Mouse (Mus musculus) sigmoid colon, adult 10 weeks (tissue): Measurements from ENCODE around the gene Shisa9. TPM values are rescaled to one million over a fixed set of nuclear protein-coding genes. Genes with fewer than 3 reads are reported as not detected.

Source experiments
- polyA plus RNA-seq: library from polyadenylated mRNA; stranded (reverse); fragments of 350-450 nt; fragmentation: Illumina TruSeq; extraction: RNeasy Lipid Tissue Mini Kit (QIAGEN cat#74804); gene quantifications from one replicate; pipeline ENCODE4 v1.2.3, GENCODE M21; 2014; ENCODE audit warnings: low read depth, low replicate concordance

Gene Shisa9
- polyA plus RNA-seq, result 0.13 TPM

DNA sequence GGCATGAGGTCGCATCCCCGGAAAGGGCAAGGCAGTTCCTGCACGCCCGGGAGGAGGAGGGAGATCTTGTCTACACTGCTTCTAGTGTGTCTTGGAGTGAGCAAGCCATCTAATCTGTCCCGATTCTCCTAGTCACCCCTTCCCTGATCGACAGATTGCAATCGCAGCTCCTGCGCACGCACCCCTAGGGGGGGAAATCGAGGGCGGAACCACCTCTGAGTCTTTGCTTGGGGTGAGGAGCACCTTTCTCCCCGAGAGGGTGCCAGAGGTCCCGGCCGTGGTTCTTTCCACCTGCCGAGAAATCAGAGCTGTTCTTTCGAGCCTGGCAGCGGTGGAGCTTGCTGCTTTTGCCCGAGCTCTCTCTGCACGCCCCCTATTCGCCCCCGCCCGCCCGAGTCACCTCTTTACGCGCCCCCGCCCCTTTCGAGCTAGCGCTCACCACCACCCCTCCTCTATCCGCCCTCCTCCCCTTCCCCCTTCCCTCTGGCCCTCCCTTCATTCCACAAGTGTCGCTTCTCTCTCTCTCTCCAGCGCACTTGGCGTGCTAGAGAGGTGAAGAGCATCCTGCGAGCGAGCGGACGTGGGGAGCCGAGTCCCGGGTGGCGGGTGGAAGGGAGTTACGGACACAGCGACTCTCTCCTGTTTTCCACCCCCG, at the start of gene Shisa9:
Gene Shisa9, plus strand, starts transcription at position 498 of the 655 bp plus-strand sequence.

Other genes with a start within 250 kb of the Shisa9 start
- 88.0 TPM for gene Cpped1, start 74.7 kb upstream of the Shisa9 start, polyA plus RNA-seq